In genomic region chr2:152082456-152083285, GRCm38 (mm10) we compare ENCODE assay signal across 8 mouse cellular contexts. TPM values are rescaled to one million over a fixed set of nuclear protein-coding genes. Genes with fewer than 3 reads are reported as not detected.
A peak's percentile ranks its signal among the peaks of the same experiment; 100 is the strongest.
DNase-seq lines count a peak whose midpoint lies in the region; ATAC-seq and TF ChIP-seq lines count a peak whose summit lies in the region.

No protein-coding gene starts in this region.

- peak overlapping the region; percentile 67; the same call in 1 of the 2 replicates for H3K4me2 ChIP-seq in heart, embryonic 14.5 days (ENCODE audit: low read length)
- peak overlapping the region; percentile 81 for H3K4me2 ChIP-seq in forebrain, postnatal 0 days (ENCODE audit: low read depth)
- peak overlapping the region; percentile 83 for H3K4me2 ChIP-seq in midbrain, embryonic 11.5 days

- peaks cover 75% of the 10 kb centered on the region for H3K27me3 ChIP-seq in heart, embryonic 14.5 days (ENCODE audit: control insufficient read depth, insufficient read depth, low read length)
- H3K27me3 ChIP-seq in forebrain, postnatal 0 days (ENCODE audit: insufficient read depth, low read length): no peaks in the 10 kb centered on the region
- peaks cover 2% of the 10 kb centered on the region; the same call in 1 of the 2 replicates for H3K27me3 ChIP-seq in midbrain, embryonic 11.5 days (ENCODE audit: control insufficient read depth, insufficient read depth, low read length)

- no peak for TF ChIP-seq POLR2A in brain, embryonic 14.5 days (IDR thresholded peaks at IDR 0.05; ENCODE audit: borderline replicate concordance, extremely low read depth, insufficient read depth, insufficient read length, poor library complexity, severe bottlenecking)

- TF ChIP-seq CTCF in brain, embryonic 14.5 days (IDR thresholded peaks at IDR 0.05; ENCODE audit: borderline replicate concordance, extremely low read depth, insufficient read depth, insufficient read length): no peak
- no peak for TF ChIP-seq CTCF in forebrain, postnatal 0 days (IDR thresholded peaks at IDR 0.05; ENCODE audit: low read depth)

- 0 out of 2 replicates have a peak, but pooled peaks have one; percentile 10 for ATAC-seq in heart, embryonic 14.5 days (ENCODE audit: insufficient number of reproducible peaks, insufficient read depth, low FRiP score, low read depth)
- ATAC-seq in forebrain, postnatal 0 days: peak; percentile 23
- 0 out of 2 replicates have a peak, but pooled peaks have one; percentile 1 for ATAC-seq in midbrain, embryonic 11.5 days (ENCODE audit: low FRiP score)

- no peak overlapping the region for H3K27ac ChIP-seq in heart, embryonic 14.5 days (replicated peaks in 1 of 2; ENCODE audit: control insufficient read depth in 1 of 2, insufficient read depth in 1 of 2, low read depth in 2 of 2, low read length in 2 of 2)
- H3K27ac ChIP-seq in forebrain, postnatal 0 days (ENCODE audit: low read depth, low read length): peak overlapping the region; percentile 95
- H3K27ac ChIP-seq in midbrain, embryonic 11.5 days (ENCODE audit: low read depth, low read length): peak overlapping the region; percentile 91; the same call in 1 of the 2 replicates

- no peak overlapping the region for H3K9ac ChIP-seq in heart, embryonic 14.5 days (ENCODE audit: low read length)
- peak overlapping the region; percentile 94 for H3K9ac ChIP-seq in forebrain, postnatal 0 days
- H3K9ac ChIP-seq in midbrain, embryonic 11.5 days (ENCODE audit: low read length): peak overlapping the region; percentile 91

- peaks cover 14% of the 10 kb centered on the region in 2 experiments for H3K4me1 ChIP-seq in heart, embryonic 14.5 days (ENCODE audit: control insufficient read depth in 2 of 2, insufficient read depth in 2 of 2, low read length in 2 of 2)
- peaks cover 23% of the 10 kb centered on the region for H3K4me1 ChIP-seq in forebrain, postnatal 0 days (ENCODE audit: insufficient read depth)
- peaks cover 12% of the 10 kb centered on the region; the same call in 1 of the 2 replicates for H3K4me1 ChIP-seq in midbrain, embryonic 11.5 days (ENCODE audit: control insufficient read depth, insufficient read depth, low read length)

- WGBS in heart, embryonic 14.5 days: 16% methylated on average over 7 of the region's 7 CpGs
- WGBS in forebrain, postnatal 0 days: 11% methylated on average over 7 of the region's 7 CpGs
- WGBS in midbrain, embryonic 11.5 days: 26% methylated on average over 6 of the region's 7 CpGs

- H3K9me3 ChIP-seq in heart, embryonic 14.5 days (ENCODE audit: control insufficient read depth, low read length): no peaks in the 10 kb centered on the region
- no peaks in the 10 kb centered on the region for H3K9me3 ChIP-seq in forebrain, postnatal 0 days (ENCODE audit: low read length)
- no peaks in the 10 kb centered on the region for H3K9me3 ChIP-seq in midbrain, embryonic 11.5 days (ENCODE audit: control insufficient read depth, low read length)

- peak overlapping the region in 1 of 2 experiments; percentile 30; a peak in 1 of 4 replicates for H3K4me3 ChIP-seq in heart, embryonic 14.5 days (ENCODE audit: control insufficient read depth in 1 of 2, insufficient read depth in 1 of 2, low read depth in 1 of 2, low read length in 2 of 2)
- H3K4me3 ChIP-seq in forebrain, postnatal 0 days (ENCODE audit: low read depth, low read length): peak overlapping the region; percentile 80
- H3K4me3 ChIP-seq in midbrain, embryonic 11.5 days (ENCODE audit: low read depth, low read length): peak overlapping the region; percentile 73

- no peak for DNase-seq in heart, adult 9 months (ENCODE audit: low spot score in 2 of 2)
- peak; percentile 77 for DNase-seq in brain, embryonic 14.5 days (ENCODE audit: low read depth)
- peak; percentile 61 for DNase-seq in forebrain, postnatal 0 days
- DNase-seq in midbrain, embryonic 11.5 days (ENCODE audit: low spot score, missing footprints): peak; percentile 88
- no peak for DNase-seq in layer of hippocampus, adult 9-10 months (ENCODE audit: low spot score)
- DNase-seq in layer of hippocampus, adult 9-11 months: no peak
- DNase-seq in lung, postnatal 4 days: no peak

- H3K36me3 ChIP-seq in heart, embryonic 14.5 days (ENCODE audit: control insufficient read depth, insufficient read depth, low read length): no peaks in the 10 kb centered on the region
- peaks cover 2% of the 10 kb centered on the region for H3K36me3 ChIP-seq in forebrain, postnatal 0 days (ENCODE audit: insufficient read depth)
- no peaks in the 10 kb centered on the region for H3K36me3 ChIP-seq in midbrain, embryonic 11.5 days (ENCODE audit: control insufficient read depth, insufficient read depth, low read length)

RNA-seq across cellular contexts. Expression of gene Scrt2, which starts 1.3 kb away (rescaled TPM):
- not detected in 2 replicates for polyA plus RNA-seq in heart, embryonic 14.5 days (2014; fragmentation: Nextera tagmentation; extraction: Ambion mirVana)
- polyA plus RNA-seq in brain, embryonic 14.5 days (2012; rRNA removed): 66.5 and 88.8 TPM in 2 replicates
- total RNA-seq in forebrain, postnatal 0 days (2014; rRNA removed): 7.4 and 8.5 TPM in 2 replicates
- polyA plus RNA-seq in forebrain, postnatal 0 days (2015; fragmentation: Nextera tagmentation; extraction: Ambion mirVana): 3.7 and 4.3 TPM in 2 replicates
- 10.0 and 11.0 TPM in 2 replicates for polyA plus RNA-seq in midbrain, embryonic 11.5 days (2014; fragmentation: Nextera tagmentation; extraction: Ambion mirVana)

RNA-seq across cellular contexts. Expression of gene Srxn1, which starts 22.6 kb away (rescaled TPM):
- polyA plus RNA-seq in heart, embryonic 14.5 days (2014; fragmentation: Nextera tagmentation; extraction: Ambion mirVana): 5.7 and 6.1 TPM in 2 replicates
- 17.9 and 18.5 TPM in 2 replicates for polyA plus RNA-seq in brain, embryonic 14.5 days (2012; rRNA removed)
- total RNA-seq in forebrain, postnatal 0 days (2014; rRNA removed): 18.4 and 27.3 TPM in 2 replicates
- polyA plus RNA-seq in forebrain, postnatal 0 days (2015; fragmentation: Nextera tagmentation; extraction: Ambion mirVana): 11.9 and 16.4 TPM in 2 replicates
- polyA plus RNA-seq in midbrain, embryonic 11.5 days (2014; fragmentation: Nextera tagmentation; extraction: Ambion mirVana): 14.2 and 14.6 TPM in 2 replicates

Comparison
In these comparisons a context has a peak if more than half of its experiments do, and no peak if none do; other contexts are left out.
1. H3K27ac ChIP-seq: peak in forebrain, postnatal 0 days (single experiment) and midbrain, embryonic 11.5 days (single experiment); none in heart, embryonic 14.5 days (0 of 2).
2. DNase-seq: peak in brain, embryonic 14.5 days (single experiment), forebrain, postnatal 0 days (single experiment) and midbrain, embryonic 11.5 days (single experiment); none in heart, adult 9 months (0 of 2), layer of hippocampus, adult 9-10 months (single experiment), layer of hippocampus, adult 9-11 months (single experiment) and lung, postnatal 4 days (0 of 2).
3. Peak in every context shown above with its lines, with median percentiles within 50 percentile points of each other: ATAC-seq and H3K4me2 ChIP-seq.